Mouse (Mus musculus): Measurements from ENCODE around the gene Errfi1. TPM values are rescaled to one million over a fixed set of nuclear protein-coding genes. Genes with fewer than 3 reads are reported as not detected.
A peak's percentile ranks its signal among the peaks of the same experiment; 100 is the strongest.
"Not testable (repeated sequence)": the region's sequence is repeated elsewhere in the genome, so short reads cannot be mapped to it uniquely, and the experiment has no call there.

Errfi1 gene
- polyA plus RNA-seq, 1 experiment from 2014 or later = 28.8 TPM

DNA sequence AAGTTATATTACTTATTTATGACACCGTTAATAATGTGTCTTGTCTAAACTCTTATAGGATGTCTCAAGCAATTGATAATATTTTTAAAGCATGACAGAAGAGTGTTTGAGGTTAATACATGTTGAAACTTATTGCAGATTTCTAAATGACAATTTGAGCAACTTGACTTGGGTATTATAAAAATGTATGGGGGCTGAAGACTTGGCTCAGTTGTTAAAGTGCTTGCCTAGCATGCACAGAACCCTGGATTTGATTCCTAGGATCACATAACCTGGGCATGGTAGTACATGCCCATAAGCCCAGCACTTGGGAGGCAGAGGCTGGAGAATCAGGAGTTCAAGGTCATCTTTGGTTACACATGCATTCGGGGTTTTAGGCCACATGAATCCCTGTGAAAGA lies 15.1 kb downstream of the Errfi1 start:
- no peak for ATAC-seq (replicated peaks; ENCODE audit: low FRiP score, low TSS enrichment, low read depth)
- no peak overlapping the region for H3K27ac ChIP-seq (ENCODE audit: low read depth)
- peaks cover 38% of the 10 kb centered on the region for H3K36me3 ChIP-seq (ENCODE audit: control insufficient read depth, insufficient read depth, low read length)
- no peak for DNase-seq (ENCODE audit: low spot score)
- no peaks in the 10 kb centered on the region for H3K9me3 ChIP-seq (ENCODE audit: control insufficient read depth, low read length)
- WGBS = 77% methylated on average over 2 of the region's 2 CpGs
- H3K4me1 ChIP-seq (replicated peaks; ENCODE audit: control insufficient read depth, insufficient read depth, low read length) = peaks cover 22% of the 10 kb centered on the region
- no peaks in the 10 kb centered on the region for H3K27me3 ChIP-seq (replicated peaks; ENCODE audit: control insufficient read depth, insufficient read depth, low read length)
- H3K9ac ChIP-seq (ENCODE audit: low read length) = no peak overlapping the region
- no peak overlapping the region for H3K4me2 ChIP-seq (ENCODE audit: low read length)
- no peak overlapping the region for H3K4me3 ChIP-seq (ENCODE audit: low read depth, low read length)

DNA sequence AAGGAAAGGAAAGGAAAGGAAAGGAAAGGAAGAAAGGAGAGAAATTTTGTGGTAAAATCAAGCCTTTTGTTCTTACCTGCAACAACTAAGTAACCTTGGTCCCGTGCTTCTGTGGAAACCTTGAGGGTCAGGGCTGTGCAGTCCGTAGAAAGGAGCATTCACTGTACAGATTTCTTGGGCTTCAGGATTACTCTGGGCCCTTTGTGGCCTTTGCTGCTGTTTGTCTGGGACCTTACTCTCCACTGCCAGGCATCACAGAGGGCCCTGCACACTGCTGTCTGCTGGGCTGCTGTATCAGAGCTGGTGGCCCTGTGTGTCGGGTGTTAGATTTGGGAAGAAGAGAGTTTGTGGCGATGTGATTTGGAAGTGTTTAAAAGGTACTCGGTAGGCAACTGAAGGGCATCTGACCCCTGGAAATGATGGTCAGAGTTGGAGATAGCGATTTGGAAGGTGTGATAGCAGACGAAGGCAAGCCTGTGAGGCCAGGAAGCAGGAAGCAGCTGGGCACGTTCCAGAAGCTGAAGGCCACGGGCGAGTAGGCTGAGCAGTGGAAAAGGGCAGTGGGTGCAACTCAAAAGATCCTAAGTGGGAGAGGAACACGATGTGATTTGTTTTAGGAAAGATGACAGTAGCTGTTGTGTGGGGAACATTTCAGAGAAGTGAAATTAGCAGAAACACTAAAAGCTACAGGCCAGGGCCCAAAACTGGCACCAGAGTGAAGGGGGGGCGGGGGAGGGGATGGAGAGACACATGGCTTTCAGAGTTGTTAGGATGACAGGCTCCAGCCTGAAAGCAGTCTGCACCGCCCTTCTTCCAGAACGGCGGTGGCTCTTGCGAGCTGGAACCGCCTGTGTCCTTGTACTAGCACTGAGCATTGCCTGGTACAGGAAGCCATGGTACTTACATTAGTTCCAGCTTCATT lies 15.8 kb downstream of the Errfi1 start:
- H3K27me3 ChIP-seq (replicated peaks; ENCODE audit: control insufficient read depth, insufficient read depth, low read length) = no peaks in the 10 kb centered on the region
- H3K9me3 ChIP-seq (ENCODE audit: control insufficient read depth, low read length) = no peaks in the 10 kb centered on the region
- H3K27ac ChIP-seq (ENCODE audit: low read depth) = no peak overlapping the region
- H3K4me3 ChIP-seq (ENCODE audit: low read depth, low read length) = no peak overlapping the region
- no peak overlapping the region for H3K9ac ChIP-seq (ENCODE audit: low read length)
- DNase-seq (ENCODE audit: low spot score) = no peak
- 62% methylated on average over 16 of the region's 17 CpGs for WGBS
- H3K4me1 ChIP-seq (replicated peaks; ENCODE audit: control insufficient read depth, insufficient read depth, low read length) = peaks cover 22% of the 10 kb centered on the region
- no peak for ATAC-seq (replicated peaks; ENCODE audit: low FRiP score, low TSS enrichment, low read depth)
- H3K36me3 ChIP-seq (ENCODE audit: control insufficient read depth, insufficient read depth, low read length) = peaks cover 38% of the 10 kb centered on the region
- H3K4me2 ChIP-seq (ENCODE audit: low read length) = no peak overlapping the region

GRCm38 (mm10) chr4:150870963-150871391 lies 17.3 kb downstream of the Errfi1 start:
- Histone ChIP-seq H3K27ac (ENCODE audit: low read depth) (no peak overlapping the region; the same call in 1 of the 2 replicates), H3K27me3 (replicated peaks; ENCODE audit: control insufficient read depth, insufficient read depth, low read length) (no peaks in the 10 kb centered on the region), H3K9me3 (ENCODE audit: control insufficient read depth, low read length) (no peaks in the 10 kb centered on the region), H3K4me2 (ENCODE audit: low read length) (no peak overlapping the region), H3K4me3 (ENCODE audit: low read depth, low read length) (no peak overlapping the region), H3K9ac (ENCODE audit: low read length) (no peak overlapping the region), H3K36me3 (ENCODE audit: control insufficient read depth, insufficient read depth, low read length) (peaks cover 29% of the 10 kb centered on the region), H3K4me1 (replicated peaks; ENCODE audit: control insufficient read depth, insufficient read depth, low read length) (peaks cover 22% of the 10 kb centered on the region)
- ATAC-seq (replicated peaks; ENCODE audit: low FRiP score, low TSS enrichment, low read depth) = no peak
- WGBS = 76% methylated on average over 13 of the region's 13 CpGs
- DNase-seq (ENCODE audit: low spot score) = no peak

GRCm38 (mm10) chr4:150871392-150872138 lies 17.8 kb downstream of the Errfi1 start:
- Histone ChIP-seq H3K9me3 (ENCODE audit: control insufficient read depth, low read length) (no peaks in the 10 kb centered on the region), H3K27me3 (replicated peaks; ENCODE audit: control insufficient read depth, insufficient read depth, low read length) (no peaks in the 10 kb centered on the region), H3K4me3 (ENCODE audit: low read depth, low read length) (no peak overlapping the region), H3K9ac (ENCODE audit: low read length) (no peak overlapping the region), H3K36me3 (ENCODE audit: control insufficient read depth, insufficient read depth, low read length) (peaks cover 24% of the 10 kb centered on the region), H3K27ac (ENCODE audit: low read depth) (peak overlapping the region; percentile 51), H3K4me1 (replicated peaks; ENCODE audit: control insufficient read depth, insufficient read depth, low read length) (peaks cover 22% of the 10 kb centered on the region), H3K4me2 (ENCODE audit: low read length) (no peak overlapping the region)
- peak; percentile 54 for ATAC-seq (replicated peaks; ENCODE audit: low FRiP score, low TSS enrichment, low read depth)
- 24% methylated on average over 10 of the region's 10 CpGs for WGBS
- DNase-seq (ENCODE audit: low spot score) = peak; percentile 66

DNA sequence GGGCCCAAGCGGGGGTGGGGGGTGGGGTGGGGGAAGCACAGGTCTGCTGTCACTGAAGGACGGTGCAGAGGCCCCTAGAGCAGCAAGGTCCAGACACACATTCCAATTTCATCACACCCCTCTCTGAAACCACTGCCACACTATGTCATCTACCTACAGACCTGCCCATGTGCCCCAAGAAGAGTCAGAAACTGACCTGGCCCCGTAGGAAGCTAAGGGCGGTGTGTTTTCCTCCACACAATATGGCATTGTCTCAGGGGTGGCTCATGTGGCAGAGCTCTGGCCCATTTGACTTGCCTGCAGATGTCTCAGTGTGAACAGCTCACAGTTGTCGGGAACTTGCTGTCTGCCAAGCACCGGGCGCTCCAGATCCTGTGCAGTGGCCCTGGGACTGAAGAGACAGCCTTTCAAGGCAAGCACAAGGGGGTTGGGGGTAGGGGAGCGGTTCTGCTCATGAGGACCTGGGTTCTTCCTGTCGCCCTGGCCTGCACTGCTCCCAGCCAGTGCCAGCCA lies 18.5 kb downstream of the Errfi1 start:
- Histone ChIP-seq H3K9ac (ENCODE audit: low read length) (no peak overlapping the region), H3K9me3 (ENCODE audit: control insufficient read depth, low read length) (no peaks in the 10 kb centered on the region), H3K4me1 (replicated peaks; ENCODE audit: control insufficient read depth, insufficient read depth, low read length) (peaks cover 22% of the 10 kb centered on the region), H3K27me3 (replicated peaks; ENCODE audit: control insufficient read depth, insufficient read depth, low read length) (no peaks in the 10 kb centered on the region), H3K36me3 (ENCODE audit: control insufficient read depth, insufficient read depth, low read length) (peaks cover 17% of the 10 kb centered on the region), H3K27ac (ENCODE audit: low read depth) (peak overlapping the region; percentile 51), H3K4me3 (ENCODE audit: low read depth, low read length) (no peak overlapping the region), H3K4me2 (ENCODE audit: low read length) (no peak overlapping the region)
- DNase-seq (ENCODE audit: low spot score) = no peak
- peak; percentile 45 for ATAC-seq (replicated peaks; ENCODE audit: low FRiP score, low TSS enrichment, low read depth)
- 33% methylated on average over 9 of the region's 9 CpGs for WGBS

- WGBS = 60% methylated on average over 8 of the region's 8 CpGs
- Histone ChIP-seq H3K9me3 (ENCODE audit: control insufficient read depth, low read length) (no peaks in the 10 kb centered on the region), H3K36me3 (ENCODE audit: control insufficient read depth, insufficient read depth, low read length) (peaks cover 12% of the 10 kb centered on the region), H3K4me2 (ENCODE audit: low read length) (no peak overlapping the region), H3K4me1 (replicated peaks; ENCODE audit: control insufficient read depth, insufficient read depth, low read length) (peaks cover 22% of the 10 kb centered on the region), H3K9ac (ENCODE audit: low read length) (no peak overlapping the region), H3K27me3 (replicated peaks; ENCODE audit: control insufficient read depth, insufficient read depth, low read length) (no peaks in the 10 kb centered on the region), H3K27ac (ENCODE audit: low read depth) (no peak overlapping the region), H3K4me3 (ENCODE audit: low read depth, low read length) (no peak overlapping the region)
- no peak for DNase-seq (ENCODE audit: low spot score)
- ATAC-seq (replicated peaks; ENCODE audit: low FRiP score, low TSS enrichment, low read depth) = no peak
These were observed 19.0 kb downstream of the Errfi1 start for GRCm38 (mm10) chr4:150872681-150873080.

GRCm38 (mm10) chr4:150874416-150874815 lies 20.7 kb downstream of the Errfi1 start:
- H3K36me3 ChIP-seq (ENCODE audit: control insufficient read depth, insufficient read depth, low read length); H3K4me2 ChIP-seq (ENCODE audit: low read length); H3K27me3 ChIP-seq (replicated peaks; ENCODE audit: control insufficient read depth, insufficient read depth, low read length); H3K27ac ChIP-seq (ENCODE audit: low read depth); H3K9ac ChIP-seq (ENCODE audit: low read length); ATAC-seq (replicated peaks; ENCODE audit: low FRiP score, low TSS enrichment, low read depth); DNase-seq (ENCODE audit: low spot score); H3K4me3 ChIP-seq (ENCODE audit: low read depth, low read length): not testable (repeated sequence)
- Histone ChIP-seq H3K9me3 (ENCODE audit: control insufficient read depth, low read length) (peaks cover 15% of the 10 kb centered on the region), H3K4me1 (replicated peaks; ENCODE audit: control insufficient read depth, insufficient read depth, low read length) (peaks cover 22% of the 10 kb centered on the region)
- 74% methylated on average over 4 of the region's 4 CpGs for WGBS

DNA sequence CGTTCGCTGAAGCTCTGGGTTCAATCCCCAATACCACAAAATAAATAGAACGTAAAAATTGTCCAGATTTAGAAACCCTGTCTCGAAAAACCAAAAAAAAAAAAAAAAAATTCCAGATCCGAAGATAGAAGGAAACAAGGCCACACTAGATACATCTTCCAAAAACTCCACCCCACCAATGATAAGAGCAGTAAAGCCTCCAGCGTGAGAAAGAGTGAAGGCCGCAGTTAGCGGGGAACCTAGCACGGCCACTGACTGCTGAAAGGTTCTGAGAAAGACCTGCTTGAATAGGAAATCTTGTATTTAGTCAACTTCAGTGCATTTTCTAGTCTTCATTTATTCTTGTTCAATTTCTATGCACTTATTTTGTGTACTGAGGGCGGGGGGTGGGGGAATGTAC lies 21.7 kb downstream of the Errfi1 start:
- H3K27me3 ChIP-seq (replicated peaks; ENCODE audit: control insufficient read depth, insufficient read depth, low read length) = no peaks in the 10 kb centered on the region
- H3K27ac ChIP-seq (ENCODE audit: low read depth) = no peak overlapping the region
- WGBS = 59% methylated on average over 10 of the region's 10 CpGs
- DNase-seq (ENCODE audit: low spot score) (no peak), ATAC-seq (replicated peaks; ENCODE audit: low FRiP score, low TSS enrichment, low read depth) (no peak)
- H3K4me3 ChIP-seq (ENCODE audit: low read depth, low read length) = no peak overlapping the region
- H3K4me2 ChIP-seq (ENCODE audit: low read length) = no peak overlapping the region
- no peaks in the 10 kb centered on the region for H3K36me3 ChIP-seq (ENCODE audit: control insufficient read depth, insufficient read depth, low read length)
- peaks cover 25% of the 10 kb centered on the region for H3K9me3 ChIP-seq (ENCODE audit: control insufficient read depth, low read length)
- no peak overlapping the region for H3K9ac ChIP-seq (ENCODE audit: low read length)
- peaks cover 17% of the 10 kb centered on the region for H3K4me1 ChIP-seq (replicated peaks; ENCODE audit: control insufficient read depth, insufficient read depth, low read length)
